Mouse (Mus musculus): Measurements from ENCODE around the gene Snx29.
"Not testable (repeated sequence)": the region's sequence is repeated elsewhere in the genome, so short reads cannot be mapped to it uniquely, and the experiment has no call there.

Snx29 gene

DNA sequence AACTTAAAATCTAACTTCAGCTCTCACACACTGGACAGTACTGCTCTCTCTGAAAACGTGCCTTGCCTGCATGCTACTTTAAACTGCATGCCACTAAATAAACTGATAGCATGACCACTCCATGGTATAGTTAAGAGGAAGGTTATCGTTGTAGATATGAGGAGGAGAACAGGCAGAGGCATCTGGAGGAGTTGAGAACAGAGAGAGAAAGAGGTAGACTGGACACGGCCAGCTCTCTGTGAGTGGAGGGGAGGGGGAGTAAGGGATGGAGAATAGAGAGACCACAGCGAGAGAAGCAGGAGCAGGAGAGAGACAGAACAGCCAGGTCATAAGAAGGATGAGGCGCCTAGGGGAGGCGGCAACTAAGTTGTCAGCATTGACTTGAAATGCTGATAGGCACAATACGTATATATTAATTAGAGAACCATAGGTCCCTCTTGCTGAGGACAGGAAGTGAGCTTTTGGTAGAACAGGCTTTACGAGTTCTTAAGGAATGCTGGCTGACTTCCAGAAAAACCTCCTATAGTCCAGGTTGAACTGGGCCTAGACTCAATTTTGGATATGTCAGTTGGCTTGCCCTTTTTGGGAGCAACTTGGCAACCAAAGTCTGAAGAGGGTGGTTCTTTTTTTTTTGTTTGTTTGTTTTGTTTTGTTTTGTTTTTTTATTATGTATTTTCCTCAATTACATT lies 85.4 kb downstream of the Snx29 start:
- DNase-seq (ENCODE audit: low spot score in 2 of 2), result no peak

DNA sequence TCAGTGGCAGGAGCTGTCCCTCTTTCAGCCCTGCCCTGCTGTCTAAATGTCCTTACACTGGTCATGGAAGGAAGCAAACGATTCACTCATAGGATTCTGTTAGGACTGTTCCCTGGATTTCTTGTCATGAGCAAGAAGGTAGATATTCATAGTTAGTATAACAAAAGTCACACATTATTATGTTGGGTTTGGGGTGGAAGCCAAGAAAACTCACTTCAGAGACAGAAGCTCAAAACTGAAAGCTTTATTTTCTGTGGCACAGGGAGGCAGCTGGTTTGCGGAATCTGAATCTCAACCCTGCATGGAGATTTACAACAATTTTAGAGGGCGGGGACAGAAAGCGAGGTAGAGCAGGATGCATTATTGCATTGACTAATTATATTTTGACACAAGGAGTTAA lies 86.0 kb downstream of the Snx29 start:
- DNase-seq (ENCODE audit: low spot score in 2 of 2), result no peak

DNA sequence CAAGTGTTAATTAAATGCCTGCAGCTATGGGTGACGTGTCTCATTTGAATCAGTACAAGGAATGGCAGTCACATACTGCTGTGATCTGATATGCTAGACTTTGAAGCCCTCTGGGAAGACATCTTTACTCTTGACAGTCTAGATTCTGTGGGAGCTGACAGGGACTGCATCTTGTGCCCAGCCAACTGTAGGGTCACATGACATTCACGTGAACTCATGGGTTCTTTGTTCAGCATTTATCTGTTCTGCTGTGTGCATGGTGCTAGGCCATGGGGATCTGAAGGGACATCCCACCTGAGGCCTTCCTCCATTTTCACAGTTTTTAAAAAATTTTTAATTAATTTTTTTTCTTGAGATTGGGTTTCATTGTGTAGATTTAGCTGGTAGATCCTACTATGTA lies 91.9 kb downstream of the Snx29 start:
- no peak for DNase-seq (ENCODE audit: low spot score in 2 of 2)

DNA sequence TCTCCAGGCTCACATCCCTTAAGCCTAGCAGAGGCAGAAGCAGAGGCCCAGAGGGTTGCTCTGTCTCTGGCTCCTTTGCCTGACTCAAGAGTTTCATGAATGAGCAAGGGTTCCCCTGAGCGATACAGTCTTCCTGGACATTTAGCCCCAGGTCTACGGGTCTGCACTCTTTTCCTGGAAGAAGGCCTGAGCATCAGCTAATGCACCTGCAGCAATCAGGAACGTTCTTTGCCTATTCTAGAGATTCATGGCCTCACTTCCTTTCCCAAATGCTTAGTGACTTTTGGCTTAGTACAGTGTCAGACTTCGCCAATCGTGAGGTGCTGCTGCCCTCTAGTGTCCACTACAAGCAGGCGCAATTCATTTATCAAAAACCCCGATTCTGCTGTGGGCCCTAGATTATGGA lies 95.5 kb downstream of the Snx29 start:
- DNase-seq (ENCODE audit: low spot score in 2 of 2), result no peak

DNA sequence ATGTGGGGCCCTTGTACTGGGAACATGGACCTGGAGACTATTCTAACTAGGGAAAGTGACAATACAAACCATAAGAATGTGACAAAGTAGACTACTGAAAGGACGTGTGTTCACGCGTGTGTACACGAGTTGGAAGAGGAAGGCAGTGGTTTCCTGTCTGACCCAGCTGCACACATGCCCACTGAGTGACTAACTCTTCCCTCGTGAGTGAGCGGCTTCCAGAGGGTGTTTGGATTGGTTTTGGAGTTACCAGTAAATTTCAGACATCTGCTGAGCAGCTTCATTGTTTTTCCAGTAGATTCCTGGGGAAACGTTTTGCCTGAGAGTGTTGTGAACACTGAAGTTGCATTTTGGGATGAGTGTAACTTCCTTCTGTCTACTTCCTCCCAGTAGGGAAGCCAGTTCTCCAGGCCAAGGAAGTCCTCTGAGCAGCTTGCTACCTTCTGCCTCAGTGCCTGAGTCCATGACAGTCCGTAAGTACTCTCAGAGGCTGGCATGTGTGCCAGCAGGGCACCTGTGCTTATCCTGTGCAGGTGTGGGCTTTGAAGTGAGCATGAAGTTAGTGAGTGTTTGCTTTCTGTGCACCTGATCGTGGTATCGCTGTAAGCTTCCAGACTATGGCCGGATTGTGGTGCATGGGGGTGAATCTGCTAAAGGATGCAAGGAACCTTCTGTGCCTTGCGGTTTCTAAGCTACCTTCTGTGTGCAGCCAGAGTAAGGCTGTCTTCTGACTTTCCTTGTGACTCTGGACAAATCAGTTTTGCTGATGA lies 97.8 kb downstream of the Snx29 start:
- DNase-seq (ENCODE audit: low spot score in 2 of 2), result no peak

DNA sequence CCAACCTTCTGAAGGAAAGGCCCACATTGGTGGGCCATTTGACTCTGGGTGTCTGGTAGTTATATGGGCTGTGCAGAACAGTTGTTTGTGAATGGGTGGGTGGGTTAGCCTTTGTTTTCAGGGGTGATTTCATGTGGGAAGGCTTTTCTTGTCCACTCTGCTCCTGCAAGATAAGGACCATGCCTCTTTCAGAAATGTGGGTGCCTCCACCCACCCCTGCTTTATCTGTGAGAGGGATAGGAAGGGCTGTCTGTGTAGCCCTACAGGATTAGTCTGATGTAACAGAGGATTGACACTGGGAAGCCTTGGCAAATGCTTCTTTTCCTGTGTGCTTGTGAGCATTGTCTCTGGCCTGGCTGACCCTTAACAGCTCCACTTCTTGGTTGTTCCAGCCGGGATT lies 99.5 kb downstream of the Snx29 start:
- DNase-seq (ENCODE audit: low spot score in 2 of 2), result no peak

DNA sequence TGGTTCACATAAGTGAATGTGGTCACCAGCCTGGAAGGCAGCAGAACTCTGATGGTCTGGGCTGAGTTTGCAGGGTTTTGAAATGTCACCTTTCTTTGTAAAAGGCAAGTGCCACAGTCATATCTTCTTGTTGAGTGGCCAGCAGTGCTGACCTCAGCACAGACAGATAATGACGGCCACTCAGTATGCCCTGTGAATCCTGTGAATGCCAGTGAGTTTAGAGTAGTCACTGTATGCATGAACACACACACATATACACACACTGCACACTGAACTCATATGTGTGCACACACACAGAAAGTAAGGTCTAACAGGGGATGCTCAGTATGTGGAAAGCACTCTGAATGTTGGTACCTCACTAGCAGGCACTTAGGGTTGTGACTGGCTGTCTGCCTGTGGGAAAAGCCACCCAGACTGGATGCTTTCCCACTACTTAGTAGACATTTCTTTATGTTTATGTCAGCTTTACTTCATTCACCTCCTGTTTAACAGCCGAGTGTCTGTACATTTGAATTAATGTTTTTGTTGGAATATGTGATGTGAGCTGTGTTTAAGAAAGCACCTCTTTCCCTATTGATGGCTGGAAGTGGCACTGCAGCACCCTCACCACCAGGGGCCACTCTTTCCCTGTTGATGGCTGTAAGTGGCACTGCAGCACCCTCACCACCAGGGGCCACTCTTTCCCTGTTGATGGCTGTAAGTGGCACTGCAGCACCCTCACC lies 100.3 kb downstream of the Snx29 start:
- no peak for DNase-seq (ENCODE audit: low spot score in 2 of 2)

DNA sequence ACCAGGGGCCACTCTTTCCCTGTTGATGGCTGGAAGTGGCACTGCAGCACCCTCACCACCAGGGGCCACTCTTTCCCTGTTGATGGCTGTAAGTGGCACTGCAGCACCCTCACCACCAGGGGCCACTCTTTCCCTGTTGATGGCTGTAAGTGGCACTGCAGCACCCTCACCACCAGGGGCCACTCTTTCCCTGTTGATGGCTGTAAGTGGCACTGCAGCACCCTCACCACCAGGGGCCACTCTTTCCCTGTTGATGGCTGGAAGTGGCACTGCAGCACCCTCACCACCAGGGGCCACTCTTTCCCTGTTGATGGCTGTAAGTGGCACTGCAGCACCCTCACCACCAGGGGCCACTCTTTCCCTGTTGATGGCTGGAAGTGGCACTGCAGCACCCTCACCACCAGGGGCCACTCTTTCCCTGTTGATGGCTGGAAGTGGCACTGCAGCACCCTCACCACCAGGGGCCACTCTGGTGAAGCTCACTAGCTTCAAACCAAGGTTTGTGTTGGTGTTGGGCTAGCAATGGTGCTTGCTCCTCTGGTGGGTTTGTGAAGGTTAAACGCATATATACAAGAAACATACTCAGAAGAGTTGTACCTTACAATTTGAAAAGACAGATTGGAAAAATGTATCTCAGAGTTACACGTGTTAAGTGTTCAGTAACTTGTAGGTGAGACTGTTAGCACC lies 101.0 kb downstream of the Snx29 start:
- DNase-seq (ENCODE audit: low spot score in 2 of 2), result not testable (repeated sequence)

DNA sequence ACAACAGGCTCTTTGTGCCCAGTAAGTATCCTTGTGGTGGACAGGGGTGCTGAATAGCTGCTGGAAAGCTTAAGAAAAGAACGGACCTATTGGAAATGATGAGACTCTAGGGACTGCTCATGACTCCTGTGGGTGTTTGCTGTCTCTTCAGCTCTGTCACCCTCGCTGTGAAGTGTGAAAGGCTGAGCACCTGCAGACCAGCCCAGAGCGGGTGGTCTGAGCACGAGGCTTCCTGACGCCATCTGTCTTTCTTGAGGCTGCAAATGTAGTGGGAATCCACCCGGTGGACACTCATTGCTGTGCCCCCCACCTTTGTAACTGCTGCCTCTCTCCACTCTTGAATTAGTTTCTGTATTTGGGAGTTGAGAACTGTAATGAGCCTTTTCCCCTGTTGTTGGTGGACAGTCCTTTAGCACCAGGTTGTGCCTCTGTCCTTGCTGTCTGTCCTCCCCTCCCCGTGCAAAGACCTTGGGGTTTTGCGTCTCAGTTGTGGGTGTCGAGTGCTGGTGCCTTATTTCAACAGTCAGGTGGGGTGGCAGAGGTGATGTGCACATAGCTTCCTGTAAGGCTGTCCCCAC lies 101.9 kb downstream of the Snx29 start:
- DNase-seq (ENCODE audit: low spot score in 2 of 2), result no peak

DNA sequence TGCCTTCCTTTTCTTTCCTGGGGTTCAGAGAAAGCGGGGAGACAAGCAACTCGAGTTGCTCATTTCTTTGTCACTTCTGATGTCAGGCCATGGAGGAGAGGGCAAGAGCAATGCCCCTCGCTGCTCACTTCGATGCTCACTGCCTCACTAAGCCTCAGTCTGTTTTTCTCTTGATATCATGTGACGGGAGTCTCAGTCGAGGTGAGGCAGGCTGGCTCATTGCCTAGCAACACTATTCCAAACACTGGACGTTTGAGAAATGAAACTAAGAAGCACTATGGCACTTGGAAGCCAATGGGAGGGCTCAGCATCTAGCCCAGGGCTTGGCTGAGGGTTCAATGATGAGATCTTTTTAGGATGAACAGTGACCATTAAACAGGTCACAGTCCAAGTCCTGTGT lies 102.6 kb downstream of the Snx29 start:
- DNase-seq (ENCODE audit: low spot score in 2 of 2), result no peak

DNA sequence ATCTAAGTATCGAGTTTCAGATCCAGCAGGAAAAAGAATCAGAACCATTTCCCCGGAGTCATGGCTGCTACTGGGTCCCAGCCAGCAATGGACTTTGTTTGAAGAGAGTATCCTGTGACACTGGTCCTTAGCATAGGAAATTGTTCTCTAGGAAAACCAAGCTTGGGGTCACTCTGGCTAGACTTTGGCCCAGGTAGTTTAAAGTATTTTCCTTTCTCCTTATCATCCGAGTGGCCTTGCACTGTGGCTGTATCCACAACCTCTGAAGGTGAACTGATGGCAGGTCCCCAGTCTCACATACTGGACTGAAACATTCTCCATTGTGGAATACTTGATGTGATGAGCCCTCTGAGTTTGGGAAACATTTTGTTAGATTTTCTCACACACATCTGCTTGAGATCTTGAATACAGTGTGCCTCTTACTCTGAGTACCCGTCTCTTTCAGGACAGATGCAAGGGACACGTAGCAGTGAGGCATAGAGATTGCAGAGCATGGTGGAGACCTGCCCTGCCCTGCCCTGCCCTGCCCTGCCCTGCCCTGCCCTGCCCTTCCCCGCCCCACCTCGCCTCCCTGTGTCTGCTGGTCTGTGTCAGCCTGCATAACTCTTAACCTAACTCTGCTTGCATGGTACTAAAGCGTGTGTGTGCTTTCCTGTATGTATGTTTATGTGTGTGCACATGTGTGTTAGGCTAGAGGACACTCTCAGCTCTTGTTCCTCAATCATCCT lies 104.3 kb downstream of the Snx29 start:
- DNase-seq (ENCODE audit: low spot score in 2 of 2), result no peak

DNA sequence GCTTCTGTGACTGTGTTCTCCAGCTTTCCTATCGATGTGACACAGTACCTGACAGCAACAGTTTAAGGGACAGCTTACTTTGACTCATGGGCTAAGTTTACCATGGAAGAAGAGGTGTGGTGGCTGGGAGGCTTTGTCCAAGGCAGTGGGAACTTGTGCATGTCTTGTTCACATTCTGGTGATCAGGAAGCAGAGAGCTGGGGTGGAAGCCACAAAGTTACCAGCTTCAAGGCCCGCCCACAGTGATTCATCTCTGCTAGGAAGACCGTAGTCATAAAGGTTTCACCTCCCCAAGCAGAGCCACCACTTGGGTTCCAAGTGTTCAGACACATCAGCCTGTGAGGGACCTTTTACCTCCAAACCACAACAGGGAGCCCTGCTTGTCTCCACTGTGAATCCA lies 107.1 kb downstream of the Snx29 start:
- no peak for DNase-seq (ENCODE audit: low spot score in 2 of 2)

DNA sequence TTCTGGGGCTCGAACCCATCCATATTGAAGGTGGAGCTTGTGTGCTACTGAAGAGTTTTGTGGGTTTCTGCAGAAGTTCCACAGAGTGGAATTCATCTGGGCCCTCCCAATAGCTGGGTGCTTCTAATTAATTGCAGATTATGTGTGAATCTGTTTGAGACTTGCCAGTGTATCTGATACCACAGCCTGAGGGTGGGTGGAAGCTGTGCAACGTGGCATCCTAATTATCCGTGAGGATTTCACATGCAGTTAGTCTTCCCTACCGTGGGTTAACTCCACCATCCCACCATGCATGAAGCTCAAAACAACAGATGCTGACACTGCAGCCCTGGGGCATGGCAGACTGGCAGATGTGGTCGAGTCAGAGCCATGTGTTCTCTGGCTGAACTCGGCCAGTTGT lies 107.8 kb downstream of the Snx29 start:
- no peak for DNase-seq (ENCODE audit: low spot score in 2 of 2)

DNA sequence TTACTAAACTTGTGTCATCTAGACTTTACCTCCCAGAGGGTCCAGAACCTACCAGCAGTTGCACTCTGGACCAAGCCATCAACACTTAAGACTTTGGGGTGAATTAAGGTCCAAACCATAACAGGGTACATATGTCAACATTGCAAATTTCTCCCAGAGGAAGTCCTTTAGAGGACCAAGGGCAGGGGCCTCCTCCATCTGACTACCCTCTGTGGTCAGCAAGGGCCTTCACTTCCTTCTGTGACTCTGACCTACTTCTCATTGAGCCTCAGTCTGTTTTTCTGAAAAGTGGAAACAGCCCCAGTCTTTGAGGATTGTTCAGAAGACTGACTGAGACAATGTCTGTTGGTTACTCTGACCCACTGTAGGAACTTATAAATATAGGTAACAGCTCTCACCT lies 111.1 kb downstream of the Snx29 start:
- no peak for DNase-seq (ENCODE audit: low spot score in 2 of 2)

DNA sequence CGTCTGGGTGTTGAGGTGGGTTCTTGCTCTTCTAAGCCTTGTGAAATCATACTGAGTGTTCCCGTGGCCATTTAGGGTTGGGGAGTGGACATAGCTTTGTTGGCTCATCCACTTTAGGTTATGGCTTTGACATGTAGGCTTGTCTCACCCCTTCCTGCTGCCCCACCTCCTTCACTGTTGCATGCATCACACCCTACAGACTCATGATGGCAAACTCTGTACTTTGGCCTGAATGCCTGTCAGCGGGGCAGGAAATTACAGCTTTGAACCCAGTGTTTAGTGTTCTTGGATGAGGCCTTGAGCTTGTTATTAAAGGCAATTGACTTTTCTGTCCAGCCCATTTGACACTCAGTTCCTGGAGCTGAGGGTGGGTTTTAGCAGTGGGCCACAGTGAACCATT lies 114.9 kb downstream of the Snx29 start:
- no peak for DNase-seq (ENCODE audit: low spot score in 2 of 2)

DNA sequence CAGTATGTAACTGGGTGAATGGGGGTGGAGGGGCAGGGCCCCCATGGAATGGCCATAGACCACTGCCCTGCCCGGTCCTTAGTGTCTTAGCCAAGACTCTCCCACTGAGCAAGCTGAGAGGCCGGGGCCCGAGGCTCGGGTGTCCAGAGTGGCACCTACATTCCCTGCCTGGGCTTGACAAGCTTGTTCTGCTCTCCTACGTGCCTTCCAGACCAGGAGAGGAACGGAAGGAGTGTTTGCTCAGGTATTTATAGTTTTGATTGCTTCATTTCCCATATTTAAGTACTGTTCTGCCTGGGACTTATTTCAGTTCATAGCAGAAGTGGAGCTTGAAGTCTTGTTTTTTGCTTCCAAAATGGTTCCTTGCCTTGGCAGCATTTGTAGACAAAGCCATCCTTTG lies 116.7 kb downstream of the Snx29 start:
- no peak for DNase-seq (ENCODE audit: low spot score in 2 of 2)

DNA sequence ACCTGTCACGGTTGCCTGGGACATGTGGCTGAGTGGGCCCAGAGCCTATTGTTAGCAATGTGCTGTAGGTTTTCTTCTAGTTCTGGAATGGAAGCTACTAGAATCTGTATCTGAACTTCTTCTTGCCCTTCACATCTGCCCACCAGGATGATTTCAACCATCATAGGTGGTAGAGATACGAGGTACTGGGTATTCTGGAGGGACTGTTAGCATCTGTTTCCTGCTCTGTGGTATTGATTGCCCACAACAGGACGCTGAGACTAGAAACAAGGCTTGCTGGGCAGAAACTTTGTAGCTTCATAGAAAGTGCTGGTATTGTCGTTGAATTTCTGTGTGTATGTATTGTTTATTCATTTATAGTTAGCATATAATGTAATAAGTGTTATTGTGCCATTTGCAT lies 118.9 kb downstream of the Snx29 start:
- no peak for DNase-seq (ENCODE audit: low spot score in 2 of 2)

DNA sequence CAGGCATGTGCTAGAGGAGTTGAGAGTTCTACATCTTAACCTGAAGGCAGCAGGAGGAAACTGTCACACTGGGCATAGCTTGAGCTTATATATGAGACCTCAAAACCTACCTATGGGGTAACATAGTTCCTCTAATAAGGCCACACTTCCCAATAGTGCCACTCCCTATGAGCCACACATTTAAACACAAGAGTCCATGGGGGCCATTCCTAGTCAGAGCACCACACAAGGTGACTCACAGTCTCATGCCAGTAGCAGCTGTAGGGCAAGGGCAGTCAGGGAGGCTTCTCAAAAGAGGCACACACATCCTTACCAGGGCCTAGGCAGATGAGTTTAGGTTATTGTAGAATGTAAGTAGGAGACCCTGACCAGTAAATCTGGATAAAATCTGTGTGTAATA lies 119.8 kb downstream of the Snx29 start:
- DNase-seq (ENCODE audit: low spot score in 2 of 2), result no peak

DNA sequence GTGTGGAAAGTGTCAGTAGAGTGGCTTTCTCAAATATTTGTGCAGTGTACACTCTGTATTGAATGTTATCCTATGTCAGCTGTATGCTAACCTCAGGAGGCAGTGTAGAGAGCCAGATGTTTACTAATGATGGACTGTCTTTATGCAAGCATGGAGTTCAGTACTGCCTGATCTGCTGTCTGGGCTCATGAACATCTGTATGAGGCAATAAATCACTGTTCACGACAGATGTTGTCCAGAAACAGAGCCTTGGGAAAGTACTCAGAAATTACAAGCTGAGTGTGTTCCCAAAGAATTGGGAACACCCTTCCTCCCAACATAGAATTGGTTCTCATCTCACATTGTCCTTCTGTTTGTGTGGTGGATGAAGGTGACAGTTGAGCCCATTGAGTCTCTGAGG lies 121.9 kb downstream of the Snx29 start:
- DNase-seq (ENCODE audit: low spot score in 2 of 2), result no peak

DNA sequence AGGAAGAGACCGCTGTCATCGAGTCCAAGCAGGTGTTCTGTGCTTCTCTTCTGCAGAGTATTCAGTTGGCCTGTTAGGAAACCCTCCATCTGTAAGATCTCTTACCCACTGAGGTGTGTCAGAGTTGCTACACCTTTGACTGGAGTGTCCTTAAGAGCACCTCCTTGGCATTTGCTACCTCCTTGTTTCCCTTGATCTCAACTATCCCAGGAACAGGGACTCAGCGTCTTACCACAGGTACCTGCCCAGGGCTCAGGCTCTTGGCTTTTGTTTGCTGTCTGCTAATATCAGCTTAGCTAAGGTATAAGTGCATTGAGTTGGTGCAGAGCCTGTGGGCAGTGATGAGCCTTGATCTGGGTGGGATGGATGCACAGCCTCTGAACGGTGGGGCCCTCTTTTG lies 124.3 kb downstream of the Snx29 start:
- no peak for DNase-seq (ENCODE audit: low spot score in 2 of 2)

DNA sequence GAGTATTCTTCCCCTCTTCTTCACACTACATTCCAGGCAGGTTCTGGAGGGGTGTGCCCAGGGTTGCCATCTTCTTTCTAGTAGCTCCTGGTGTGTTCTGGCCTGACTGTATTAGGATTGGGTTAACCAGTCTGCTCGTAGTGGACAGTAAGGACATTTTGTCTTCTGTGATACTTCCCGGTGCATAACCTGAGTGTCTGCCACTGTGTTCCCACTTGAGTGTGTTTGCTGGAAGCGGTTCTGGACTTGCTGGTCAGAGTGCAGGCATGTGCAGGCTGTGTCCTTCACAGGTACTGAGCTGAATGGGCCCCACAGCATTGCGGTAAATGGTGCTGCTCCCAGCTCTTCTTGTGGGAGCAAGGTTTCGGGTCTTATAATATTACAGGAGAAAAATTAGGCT lies 125.2 kb downstream of the Snx29 start:
- no peak for DNase-seq (ENCODE audit: low spot score in 2 of 2)

All from urinary bladder, adult 18-20 months (tissue).